Comparison of ENCODE assay signal across 8 mouse cellular contexts in genomic region chr5:74066416-74067115, GRCm38 (mm10). TPM values are rescaled to one million over a fixed set of nuclear protein-coding genes. Genes with fewer than 3 reads are reported as not detected.
DNase-seq lines count a peak whose midpoint lies in the region; ATAC-seq lines count a peak whose summit lies in the region.

No protein-coding gene starts in this region.

- H3K4me2 ChIP-seq in heart, embryonic 12.5 days = peak overlapping the region; percentile 84

- H3K9me3 ChIP-seq in heart, embryonic 12.5 days (replicated peaks) = no peaks in the 10 kb centered on the region

- H3K27me3 ChIP-seq in heart, embryonic 12.5 days (replicated peaks) = no peaks in the 10 kb centered on the region

- intact Hi-C loops in left cerebral cortex, postnatal 36 days (cut with DNase I) = loop anchor here (2.0 to 10.0 kb wide), 5 partner anchors 26 to 212 kb away; partner anchors contain the start of gene Rasl11b

- peak overlapping the region; percentile 87 for H3K27ac ChIP-seq in heart, embryonic 12.5 days (ENCODE audit: poor library complexity, severe bottlenecking)

- peak overlapping the region; percentile 62 for H3K9ac ChIP-seq in heart, embryonic 12.5 days

- 25% methylated on average over 12 of the region's 12 CpGs for WGBS in heart, embryonic 12.5 days

- no peak for ATAC-seq in heart, embryonic 12.5 days (ENCODE audit: insufficient number of reproducible peaks, low FRiP score)
- ATAC-seq in monocyte, adult 5-6 weeks (replicated peaks; ENCODE audit: insufficient number of reproducible peaks, low FRiP score, low TSS enrichment, poor library complexity, severe bottlenecking) = no peak

- DNase-seq in adrenal gland, adult 2 months = peak; percentile 66
- DNase-seq in adrenal gland, postnatal 4 days (ENCODE audit: low spot score in 2 of 2) = no peak
- DNase-seq in cerebellum, postnatal 14 days = peak; percentile 54 to 72
- DNase-seq in kidney, postnatal 10 days = peak; percentile 63
- DNase-seq in lung, postnatal 4 days = peak; percentile 45 to 56
- no peak for DNase-seq in left cerebral cortex, postnatal 36 days (ENCODE audit: low spot score in 2 of 2)

- H3K4me3 ChIP-seq in heart, embryonic 12.5 days = peak overlapping the region; percentile 79

- no peaks in the 10 kb centered on the region for H3K36me3 ChIP-seq in heart, embryonic 12.5 days

- peaks cover 61% of the 10 kb centered on the region for H3K4me1 ChIP-seq in heart, embryonic 12.5 days (replicated peaks)

RNA-seq across cellular contexts. Expression of gene Usp46, which starts 1.7 kb away (rescaled TPM):
- 10 to 100 TPM; 29.5 to 32.6 TPM for total RNA-seq in adrenal gland, adult 2 months (2021)
- polyA plus RNA-seq in adrenal gland, adult 2 months (2012; rRNA removed) = 1.5 TPM in 2 replicates
- total RNA-seq in adrenal gland, postnatal 4 days (2021) = 10 to 100 TPM; 42.6 to 45.0 TPM
- 41.4 and 44.7 TPM in 2 replicates for polyA plus RNA-seq in heart, embryonic 12.5 days (2016; fragmentation: Nextera tagmentation; extraction: Ambion mirVana)
- 1.8 to 10.5 TPM (median 5.8 TPM) in 3 replicates for total RNA-seq in monocyte, adult 5-6 weeks (2017)
- total RNA-seq in left cerebral cortex, postnatal 36 days (2021) = 100 to 1,000 TPM; 138 to 142 TPM

Comparison
In these comparisons a context has a peak if more than half of its experiments do, and no peak if none do; other contexts are left out.
1. DNase-seq: peak in adrenal gland, adult 2 months (single experiment), cerebellum, postnatal 14 days (2 of 2), kidney, postnatal 10 days (single experiment) and lung, postnatal 4 days (2 of 2); none in adrenal gland, postnatal 4 days (0 of 2) and left cerebral cortex, postnatal 36 days (0 of 2).